Mouse (Mus musculus) lung, postnatal 10 days (tissue): ENCODE data around the gene Mcm3.
"Not testable (repeated sequence)": the region's sequence is repeated elsewhere in the genome, so short reads cannot be mapped to it uniquely, and the experiment has no call there.

ENCODE experiments used
- DNase-seq: peaks from one replicate; pipeline ENCODE4 v3.0.0; 2021

Mcm3 gene

GRCm38 (mm10) chr1:20801682-20802390 is 18.3 kb downstream of the Mcm3 start:
- DNase-seq, result peak; percentile 6

GRCm38 (mm10) chr1:20801275-20801674 is 18.8 kb downstream of the Mcm3 start:
- DNase-seq, result no peak

DNA sequence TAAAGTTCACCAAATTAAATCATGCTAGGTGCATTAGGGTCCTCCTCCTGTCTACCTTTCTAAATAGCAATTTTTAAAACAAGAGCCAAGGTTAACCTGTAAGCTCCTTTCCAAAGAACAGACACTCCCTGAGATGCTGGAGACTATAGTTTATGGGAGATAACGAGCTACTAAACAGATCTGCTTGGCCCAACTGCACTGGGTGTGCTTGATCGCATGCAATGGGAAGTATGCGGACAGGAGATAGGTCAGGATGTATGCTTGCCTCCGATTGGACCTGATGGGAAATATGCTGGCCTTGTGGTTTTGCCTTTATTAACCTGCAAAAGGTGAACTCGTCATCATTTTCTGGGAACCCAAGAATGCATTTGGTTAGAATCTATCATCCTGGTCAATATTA is 24.9 kb downstream of the Mcm3 start:
- no peak for DNase-seq

GRCm38 (mm10) chr1:20794760-20795159 is 25.4 kb downstream of the Mcm3 start:
- DNase-seq, result no peak

DNA sequence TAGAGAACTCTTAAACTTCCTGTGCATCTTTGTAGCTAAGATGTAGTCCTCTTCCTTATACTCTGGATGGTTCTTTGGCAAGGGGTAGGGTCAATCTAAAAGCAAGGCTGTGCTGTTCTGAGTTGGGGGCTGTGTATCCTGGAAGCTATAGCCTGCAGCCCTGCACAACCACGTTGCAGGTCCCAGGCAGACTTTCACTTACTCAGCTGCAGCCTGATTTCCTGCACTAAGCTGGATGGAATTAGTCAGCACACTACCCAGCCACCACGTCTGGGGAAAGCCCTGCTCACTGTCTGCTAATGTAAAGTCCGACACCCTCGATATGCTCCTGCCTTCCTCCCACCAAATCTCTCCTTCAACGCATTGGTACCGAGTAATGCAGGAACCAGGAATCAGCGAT is 28.7 kb downstream of the Mcm3 start:
- DNase-seq, result no peak

- not testable (repeated sequence) for DNase-seq
Measured at GRCm38 (mm10) chr1:20790517-20790916, 29.6 kb downstream of the Mcm3 start, which contains the start of gene Il17f. Gene Il17f, minus strand, starts transcription at chr1:20790617.

- no peak for DNase-seq
Measured at GRCm38 (mm10) chr1:20788419-20788818, 31.7 kb downstream of the Mcm3 start.

DNA sequence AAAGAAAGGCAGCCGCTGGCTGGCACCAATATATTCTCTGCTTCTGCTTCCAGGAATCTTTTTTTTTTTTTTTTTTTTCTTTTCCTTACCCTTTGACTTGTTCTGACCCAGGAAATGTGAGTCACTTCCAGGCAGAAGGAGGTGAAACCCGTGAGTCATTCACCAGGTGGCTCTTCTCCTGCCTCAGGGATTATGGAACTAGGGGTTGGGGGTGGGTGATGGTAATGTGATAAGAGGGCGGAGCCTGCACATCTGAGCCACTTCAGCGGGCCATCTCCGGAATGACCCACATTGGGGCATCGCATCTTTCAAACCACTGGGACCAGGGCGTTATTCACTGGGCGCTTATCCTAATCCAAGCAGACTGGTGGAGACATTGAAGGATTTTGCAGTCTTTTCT is 33.1 kb downstream of the Mcm3 start:
- no peak for DNase-seq

- DNase-seq, result no peak
Measured at GRCm38 (mm10) chr1:20778366-20778765, 41.7 kb downstream of the Mcm3 start.

GRCm38 (mm10) chr1:20774026-20774730 is 45.9 kb downstream of the Mcm3 start:
- DNase-seq, result not testable (repeated sequence)

DNA sequence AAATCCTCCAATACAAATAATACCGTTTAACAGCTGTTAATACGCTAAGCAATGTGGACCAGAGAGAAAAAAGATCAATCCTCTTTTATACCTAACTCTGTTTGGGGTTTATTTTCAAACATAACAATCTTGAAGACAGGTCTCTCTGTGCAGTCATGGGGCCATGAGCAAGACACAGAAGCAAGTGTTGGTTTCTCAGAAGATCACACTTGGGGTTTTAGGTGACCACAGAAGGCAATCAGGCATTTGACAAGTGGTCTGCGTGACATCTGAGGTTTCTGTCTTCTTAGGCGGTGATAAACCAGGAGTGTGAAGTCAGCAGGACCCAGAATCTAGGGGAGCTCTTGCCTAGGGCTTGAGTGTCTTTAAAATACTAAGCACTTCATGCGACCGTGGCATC is 53.6 kb downstream of the Mcm3 start:
- DNase-seq, result no peak

DNA sequence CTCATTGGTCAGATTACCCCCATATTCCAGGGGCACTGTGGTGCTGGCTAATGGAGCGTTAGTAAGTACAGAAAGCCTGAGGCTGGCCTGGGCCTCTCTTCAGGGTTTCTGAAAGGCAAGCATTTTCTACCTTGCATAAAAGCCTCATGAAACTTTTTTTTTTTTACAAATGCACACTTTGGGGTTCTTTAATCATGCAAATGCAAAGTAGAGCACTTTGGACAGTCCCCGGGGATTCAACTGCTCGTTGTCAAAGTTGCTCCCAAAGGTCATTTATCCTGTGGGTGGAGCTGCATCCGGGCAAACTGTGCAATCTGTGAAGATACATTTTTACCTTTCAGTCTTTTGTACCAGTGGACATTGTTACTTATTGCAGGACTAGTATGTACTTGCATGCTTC is 58.7 kb downstream of the Mcm3 start:
- no peak for DNase-seq

DNA sequence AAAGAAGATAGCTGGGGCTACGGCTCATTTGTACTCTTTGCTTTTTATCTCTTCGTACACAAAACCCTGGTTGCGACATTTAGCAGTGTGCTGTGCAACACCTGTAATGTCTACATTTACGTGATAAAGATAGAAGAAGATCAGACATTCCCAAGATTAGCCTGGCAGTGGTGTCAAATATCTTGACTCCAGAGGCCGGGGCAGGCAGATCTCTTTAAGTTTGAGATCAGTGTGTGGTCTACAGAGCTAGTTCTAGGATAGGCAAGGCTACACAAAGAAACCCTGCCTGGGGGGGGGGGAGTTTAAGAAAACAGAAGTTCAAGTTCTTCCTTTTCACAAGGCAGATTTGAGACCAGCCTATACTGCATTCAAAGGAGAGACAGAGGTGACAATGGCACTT is 59.8 kb downstream of the Mcm3 start:
- DNase-seq, result no peak

GRCm38 (mm10) chr1:20759799-20760198 is 60.3 kb downstream of the Mcm3 start:
- DNase-seq, result peak; percentile 7

DNA sequence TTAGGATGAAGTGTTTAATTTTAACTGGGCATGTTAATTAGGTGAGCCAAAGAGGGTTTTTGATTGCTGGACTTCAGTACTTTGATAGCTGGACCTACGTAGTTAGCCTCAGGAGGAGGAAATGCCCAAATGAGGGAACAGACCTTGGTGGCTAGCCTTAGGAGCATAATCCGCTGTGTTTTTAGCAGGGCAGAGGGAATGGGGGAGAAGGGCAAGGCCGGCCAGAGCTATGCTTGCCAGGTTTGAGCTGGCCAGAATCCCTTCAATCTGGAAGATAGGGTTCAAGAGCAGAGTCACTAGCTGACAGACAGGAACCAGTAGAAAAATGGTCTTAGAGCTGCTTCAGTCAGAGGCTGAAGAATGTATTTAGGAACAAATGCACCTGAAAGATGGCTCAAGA is 62.5 kb downstream of the Mcm3 start:
- DNase-seq, result no peak

GRCm38 (mm10) chr1:20754439-20754838 is 65.7 kb downstream of the Mcm3 start:
- DNase-seq, result no peak
